Mouse (Mus musculus) lung, adult 2 months (tissue): ENCODE data around the gene Srpr. TPM values are rescaled to one million over a fixed set of nuclear protein-coding genes. Genes with fewer than 3 reads are reported as not detected.

ENCODE experiments used
- DNase-seq: peaks from one replicate; pipeline ENCODE4 v3.0.0; 2022
- H3K4me1 ChIP-seq: fragments of 200-500 bp; 2 replicates; pipeline ENCODE4 v1.6.1; 2011; ENCODE audit warnings: low read length; ENCODE audit not compliant: control insufficient read depth, insufficient read depth
- H3K4me3 ChIP-seq: fragments of 200-500 bp; replicated peaks from 2 replicates; pipeline ENCODE3; 2011; ENCODE audit warnings: low read depth, mild to moderate bottlenecking, control low read depth, low read length; ENCODE audit errors: extremely low read depth
- CTCF ChIP-seq: fragments of 200-500 bp; IDR thresholded peaks from 2 replicates; pipeline ENCODE4 v1.5.1; 2011; ENCODE audit warnings: mild to moderate bottlenecking, low read length, control low read depth; ENCODE audit not compliant: insufficient read depth
- POLR2A ChIP-seq: fragments of 200-500 bp; IDR thresholded peaks from 2 replicates; pipeline ENCODE4 v1.6.1; 2011; ENCODE audit warnings: low read depth, mild to moderate bottlenecking, control low read depth, low read length, borderline replicate concordance; ENCODE audit errors: extremely low read depth
- WGBS: fragments of 180-500 bp; shearing (Covaris S2); methylation state at CpG from one replicate; pipeline ENCODE4 v1.1.7; 2018; 5-methylcytosine and 5-hydroxymethylcytosine counted together
- polyA plus RNA-seq: library from polyadenylated mRNA; depleted of rRNA; stranded (reverse); fragments of >200 nt; gene quantifications from 2 replicates; pipeline ENCODE4 v1.2.3, GENCODE M21; 2012; rRNA removed

Srpr gene
- polyA plus RNA-seq, 1 experiment = 88.1 TPM

DNA sequence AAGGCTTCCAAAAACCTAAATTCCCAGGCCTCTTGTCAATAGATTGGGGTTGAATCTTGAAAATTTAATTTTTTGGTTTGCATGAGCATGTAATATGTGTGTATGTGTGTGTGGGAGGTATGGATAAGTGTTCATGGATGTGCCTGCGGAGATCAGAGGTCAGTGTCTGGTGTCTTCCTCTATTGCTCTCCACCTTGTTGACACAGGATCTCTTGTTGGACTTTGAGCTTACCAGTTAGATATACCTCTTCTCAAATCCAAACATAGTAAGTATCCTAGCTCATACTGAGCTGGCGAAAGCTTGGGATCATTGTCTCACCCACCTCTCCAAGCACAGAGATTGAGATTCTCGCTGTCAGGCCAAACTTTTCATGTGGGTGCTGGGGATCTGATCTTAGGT lies 90.4 kb downstream of the Srpr start:
- TF ChIP-seq POLR2A (no peak), CTCF (no peak)
- no peak overlapping the region for H3K4me3 ChIP-seq
- no peak for DNase-seq
- 92% methylated on average over 3 of the region's 3 CpGs for WGBS
- H3K4me1 ChIP-seq = no peaks in the 10 kb centered on the region

- Histone ChIP-seq H3K4me3 (no peak overlapping the region), H3K4me1 (no peaks in the 10 kb centered on the region)
- TF ChIP-seq CTCF = no peak
- no peak for TF ChIP-seq POLR2A
- WGBS = 38% methylated on average over 4 of the region's 4 CpGs
- DNase-seq = no peak
Measured at GRCm38 (mm10) chr9:35290916-35291315, 90.9 kb downstream of the Srpr start.

- H3K4me3 ChIP-seq = no peak overlapping the region
- DNase-seq = no peak
- no peak for TF ChIP-seq CTCF
- TF ChIP-seq POLR2A = no peak
- no peaks in the 10 kb centered on the region for H3K4me1 ChIP-seq
- 44% methylated on average over 5 of the region's 5 CpGs for WGBS
Measured at GRCm38 (mm10) chr9:35293465-35293864, 93.5 kb downstream of the Srpr start.

Other genes with a start within 250 kb of the Srpr start
- 18.2 and 18.4 TPM in 2 replicates for gene St3gal4, start 80.9 kb upstream of the Srpr start, polyA plus RNA-seq
- gene Dcps, start 24.1 kb upstream of the Srpr start, polyA plus RNA-seq = 27.7 and 31.2 TPM in 2 replicates
- 19.9 and 20.8 TPM in 2 replicates for gene Tirap, start 116 bp downstream of the Srpr start, polyA plus RNA-seq
- gene Foxred1, start 10.9 kb downstream of the Srpr start, polyA plus RNA-seq = 12.4 and 18.3 TPM in 2 replicates
- gene Fam118b, start 67.6 kb downstream of the Srpr start, polyA plus RNA-seq = 10.1 and 12.7 TPM in 2 replicates
- 7.5 and 9.0 TPM in 2 replicates for gene Rpusd4, start 67.7 kb downstream of the Srpr start, polyA plus RNA-seq
- 5.4 and 7.1 TPM in 2 replicates for gene Cdon, start 221.0 kb downstream of the Srpr start, polyA plus RNA-seq